Mouse (Mus musculus) liver, embryonic 14.5 days (tissue): ENCODE measurements around the gene Gtdc1. TPM values are rescaled to one million over a fixed set of nuclear protein-coding genes. Genes with fewer than 3 reads are reported as not detected.
A peak's percentile ranks its signal among the peaks of the same experiment; 100 is the strongest.

Source experiments
- ATAC-seq: fragments of 200-750 bp; cut with Nextera tagmentation; 2 replicates; pipeline ENCODE4 v1.8.0; 2017; ENCODE audit warnings: moderate number of reproducible peaks, mild to moderate bottlenecking, moderate library complexity; ENCODE audit not compliant: insufficient read depth
- DNase-seq, 3 experiments: peaks; one replicate each; pipeline ENCODE4 v3.0.0-alpha.2; 2012 to 2013; ENCODE audit warnings: low read depth in 3 of 3, low spot score in 3 of 3
- H3K27ac ChIP-seq: fragments of 300-500 bp; sonication (generic); 2 replicates; pipeline ENCODE4 v1.5.1; 2014; ENCODE audit warnings: moderate library complexity, mild to moderate bottlenecking, control low read depth, inconsistent platforms
- H3K27me3 ChIP-seq: fragments of 300-500 bp; sonication (generic); 2 replicates; pipeline ENCODE4 v1.6.1; 2014; ENCODE audit warnings: mild to moderate bottlenecking, low read length, moderate library complexity; ENCODE audit not compliant: control insufficient read depth, insufficient read depth
- H3K36me3 ChIP-seq: fragments of 300-500 bp; sonication (generic); replicated peaks from 2 replicates; pipeline ENCODE4 v1.6.1; 2014; ENCODE audit warnings: low read depth; ENCODE audit not compliant: control insufficient read depth, insufficient read depth
- H3K4me1 ChIP-seq, 2 experiments: fragments of 200-500 bp in 1 of 2; fragments of 300-500 bp in 1 of 2; sonication (generic) in 1 of 2; replicated peaks; 2 replicates each; pipeline ENCODE4 v1.6.1; 2012 to 2014; ENCODE audit warnings: antibody characterized with exemption in 1 of 2, inconsistent platforms in 1 of 2, low read length in 1 of 2; ENCODE audit not compliant: control insufficient read depth in 2 of 2, insufficient read depth in 2 of 2
- H3K4me2 ChIP-seq: fragments of 300-500 bp; sonication (generic); 2 replicates; pipeline ENCODE4 v1.6.1; 2014; ENCODE audit warnings: low read depth, mild to moderate bottlenecking, control low read depth, moderate library complexity
- H3K4me3 ChIP-seq, 2 experiments: fragments of 200-500 bp in 1 of 2; fragments of 300-500 bp in 1 of 2; sonication (generic) in 1 of 2; 2 replicates each; pipeline ENCODE4 v1.5.1; 2012 to 2014; ENCODE audit warnings: low read depth in 2 of 2, low read length in 2 of 2, mild to moderate bottlenecking in 2 of 2, control low read depth in 1 of 2, inconsistent platforms in 1 of 2, moderate library complexity in 1 of 2; ENCODE audit not compliant: insufficient read depth in 1 of 2
- H3K9ac ChIP-seq: fragments of 300-500 bp; sonication (generic); replicated peaks from 2 replicates; pipeline ENCODE4 v1.6.1; 2014; ENCODE audit warnings: mild to moderate bottlenecking, control low read depth, moderate library complexity
- H3K9me3 ChIP-seq: fragments of 300-500 bp; sonication (generic); 2 replicates; pipeline ENCODE4 v1.6.1; 2016; ENCODE audit warnings: low read length, mixed read lengths; ENCODE audit not compliant: control insufficient read depth
- CTCF ChIP-seq: IDR thresholded peaks from 2 replicates; pipeline ENCODE4 v1.5.1; 2016; ENCODE audit warnings: antibody characterized with exemption, low read depth, control low read depth
- EP300 ChIP-seq: IDR thresholded peaks from 2 replicates; pipeline ENCODE4 v1.6.1; 2016; ENCODE audit warnings: antibody characterized with exemption, low read depth
- WGBS: fragments of 180-500 bp; shearing (Covaris S2); extraction: QIAGEN DNeasy Blood & Tissue Kit; methylation state at CpG from one replicate; pipeline ENCODE4 v1.1.7; 2014; ENCODE audit not compliant: insufficient replicate concordance; 5-methylcytosine and 5-hydroxymethylcytosine counted together
- polyA plus RNA-seq, 2 experiments: library from polyadenylated mRNA; depleted of rRNA in 1 of 2; stranded (reverse) in 1 of 2; unstranded in 1 of 2; fragments of >200 nt; fragmentation: Nextera tagmentation in 1 of 2; extraction: Ambion mirVana in 1 of 2; gene quantifications; 2 replicates each; pipeline versions ENCODE4 v1.2.1 to v1.2.3; 2012 to 2014

Gtdc1 gene
- polyA plus RNA-seq, 2 experiments, result 3.6 to 5.8 TPM

DNA sequence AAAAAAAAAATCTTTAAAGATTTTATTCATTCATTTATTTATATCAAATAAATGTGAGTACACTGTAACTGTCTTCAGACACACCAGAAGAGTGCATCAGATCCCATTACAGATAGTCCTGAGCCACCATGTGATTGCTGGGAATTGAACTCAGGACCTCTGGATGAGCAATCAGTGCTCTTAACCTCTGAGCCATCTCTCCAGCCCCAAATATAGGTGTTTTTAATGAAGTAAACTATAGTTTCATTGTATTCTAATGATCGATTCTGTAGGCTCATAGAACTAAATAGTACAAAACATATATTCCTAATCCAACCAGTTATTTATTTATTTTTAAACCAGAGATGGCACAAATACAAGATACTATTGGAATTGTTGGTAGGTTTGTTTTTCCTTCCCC is 42.2 kb upstream of the Gtdc1 start:
- H3K36me3 ChIP-seq, result no peaks in the 10 kb centered on the region
- no peaks in the 10 kb centered on the region for H3K27me3 ChIP-seq
- no peak overlapping the region for H3K4me3 ChIP-seq
- H3K4me1 ChIP-seq, result peaks cover 23 to 27% of the 10 kb centered on the region in 2 experiments
- H3K9me3 ChIP-seq, result no peaks in the 10 kb centered on the region
- H3K4me2 ChIP-seq, result peak overlapping the region; percentile 36
- no peak; the same call in 1 of the 2 replicates for ATAC-seq
- H3K27ac ChIP-seq, result no peak overlapping the region
- H3K9ac ChIP-seq, result no peak overlapping the region
- WGBS, result 84% methylated on average over 1 of the region's 1 CpGs
- DNase-seq, result no peak
- TF ChIP-seq CTCF, result no peak
- no peak for TF ChIP-seq EP300

DNA sequence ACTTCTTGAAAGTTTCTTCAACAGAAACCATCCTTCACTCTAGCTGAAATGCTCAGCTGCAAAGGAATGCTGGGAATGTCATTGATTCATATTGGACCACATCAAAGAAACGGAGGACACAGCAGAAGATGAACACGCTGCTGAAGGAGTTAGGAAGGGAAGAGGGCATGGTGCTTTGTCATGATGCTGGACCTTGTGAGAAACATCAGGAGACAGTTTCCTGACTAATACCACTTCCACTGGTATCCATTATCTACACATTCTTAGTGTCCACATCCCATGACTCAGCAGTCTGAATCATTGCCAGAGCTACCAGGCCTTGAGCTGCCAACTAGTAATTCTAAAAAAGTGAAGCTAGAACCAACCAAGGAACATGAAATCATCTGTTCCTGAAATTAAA is 41.8 kb upstream of the Gtdc1 start:
- TF ChIP-seq EP300 (peak; percentile 39), CTCF (no peak)
- ATAC-seq (peak; percentile 77), DNase-seq (peak in 2 of 3 experiments; percentile 52 to 62)
- Histone ChIP-seq H3K36me3 (no peaks in the 10 kb centered on the region), H3K4me2 (no peak overlapping the region), H3K27me3 (no peaks in the 10 kb centered on the region), H3K9ac (no peak overlapping the region), H3K4me1 (peaks cover 20 to 25% of the 10 kb centered on the region in 2 experiments), H3K4me3 (no peak overlapping the region), H3K9me3 (no peaks in the 10 kb centered on the region), H3K27ac (no peak overlapping the region)
- 59% methylated on average over 2 of the region's 2 CpGs for WGBS

DNA sequence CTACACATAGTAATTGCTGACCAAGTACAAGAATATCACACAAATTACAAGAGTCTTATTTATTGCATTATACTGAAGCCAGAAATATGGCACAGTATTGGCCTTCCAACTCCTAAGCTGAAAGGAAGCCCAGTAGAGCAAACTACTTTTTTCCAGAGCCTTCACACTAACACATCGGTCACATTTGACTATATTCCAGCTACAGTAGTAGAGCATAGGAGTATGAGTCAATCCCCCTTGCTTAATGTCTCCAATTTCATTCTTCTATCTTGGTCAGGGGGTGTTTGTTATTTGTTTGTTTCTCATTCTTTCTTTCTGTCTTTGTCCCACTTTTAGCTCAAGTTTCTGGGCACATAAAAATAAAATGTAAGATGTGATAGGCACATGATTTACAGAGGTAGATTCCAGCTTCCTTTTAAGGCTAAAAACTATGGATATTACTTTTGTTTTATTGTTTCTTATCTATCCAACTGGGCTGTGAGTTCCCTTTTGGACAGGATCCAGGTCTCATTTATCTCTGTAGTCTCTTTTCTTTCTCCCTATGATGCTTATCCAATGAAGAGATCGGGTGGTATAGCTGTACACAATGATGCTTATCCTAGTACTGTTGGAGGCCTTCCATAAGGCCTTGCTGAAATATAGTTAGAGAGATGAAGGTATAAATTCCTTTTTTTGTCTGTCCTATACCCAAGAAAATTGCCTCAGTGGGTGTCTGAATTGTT is 38.5 kb upstream of the Gtdc1 start:
- DNase-seq (no peak), ATAC-seq (no peak)
- 57% methylated on average over 2 of the region's 2 CpGs for WGBS

DNA sequence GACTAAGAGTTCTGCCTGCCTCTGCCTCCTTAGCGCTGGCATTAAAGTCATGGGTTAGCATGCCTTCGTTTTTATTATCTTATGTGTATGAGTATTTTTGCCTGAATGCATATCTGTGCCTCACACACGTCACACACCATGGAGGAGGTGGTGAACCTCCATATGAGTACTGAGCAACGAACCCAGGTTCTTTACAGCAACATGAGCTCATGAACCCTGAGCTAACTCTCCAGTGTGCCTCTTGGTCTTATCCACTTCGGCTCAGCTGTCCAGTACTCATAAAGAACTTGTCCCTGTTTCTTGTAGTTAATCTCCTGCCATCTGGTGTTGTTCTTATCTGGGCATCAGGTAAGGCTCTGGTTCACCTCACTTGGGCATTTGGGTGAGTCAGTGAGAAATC is 35.2 kb upstream of the Gtdc1 start:
- Histone ChIP-seq H3K36me3 (no peaks in the 10 kb centered on the region), H3K4me2 (no peak overlapping the region), H3K4me1 (peaks cover 5 to 8% of the 10 kb centered on the region in 2 experiments; a peak in 3 of 4 replicates), H3K27ac (no peak overlapping the region), H3K4me3 (no peak overlapping the region), H3K9ac (no peak overlapping the region), H3K9me3 (no peaks in the 10 kb centered on the region), H3K27me3 (no peaks in the 10 kb centered on the region)
- no peak for DNase-seq
- 44% methylated on average over 5 of the region's 5 CpGs for WGBS
- no peak for TF ChIP-seq CTCF
- ATAC-seq, result peak; percentile 31; the same call in 1 of the 2 replicates

More for the DNA sequence above, 38.5 kb upstream of the Gtdc1 start:
- no peak overlapping the region for H3K4me2 ChIP-seq
- no peak overlapping the region for H3K4me3 ChIP-seq
- H3K4me1 ChIP-seq, result peaks cover 20 to 22% of the 10 kb centered on the region in 2 experiments
- H3K27me3 ChIP-seq, result no peaks in the 10 kb centered on the region
- TF ChIP-seq EP300, result no peak
- TF ChIP-seq CTCF, result no peak
- H3K9ac ChIP-seq, result no peak overlapping the region
- no peaks in the 10 kb centered on the region for H3K9me3 ChIP-seq
- H3K36me3 ChIP-seq, result no peaks in the 10 kb centered on the region
- no peak overlapping the region for H3K27ac ChIP-seq

DNA sequence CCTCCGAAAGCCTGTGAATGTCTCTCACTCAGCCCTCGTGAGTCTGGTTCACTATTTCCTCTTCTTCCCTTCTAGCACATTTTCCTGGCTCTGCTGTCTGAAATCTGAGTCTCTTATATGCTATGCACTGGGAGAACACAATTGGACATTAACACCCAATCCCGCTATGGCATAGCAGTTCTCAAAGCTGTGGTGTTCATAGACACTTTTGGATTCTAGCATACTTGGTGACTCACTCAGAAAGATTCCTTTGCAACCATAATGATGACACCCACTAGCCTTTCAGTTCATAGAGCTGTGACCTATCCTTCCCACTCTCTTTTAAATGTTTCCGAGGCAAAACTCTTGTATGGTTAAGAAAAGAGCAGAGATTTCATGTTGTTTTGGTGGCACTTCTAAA is 33.7 kb upstream of the Gtdc1 start:
- TF ChIP-seq EP300 (no peak), CTCF (no peak)

More for the DNA sequence above, 33.7 kb upstream of the Gtdc1 start:
- H3K4me3 ChIP-seq, result no peak overlapping the region
- DNase-seq (no peak), ATAC-seq (no peak)
- H3K4me1 ChIP-seq, result peaks cover 7 to 10% of the 10 kb centered on the region in 2 experiments
- no peak overlapping the region for H3K9ac ChIP-seq
- no peak overlapping the region for H3K4me2 ChIP-seq
- WGBS, result 73% methylated on average over 4 of the region's 4 CpGs
- no peaks in the 10 kb centered on the region for H3K9me3 ChIP-seq
- H3K27ac ChIP-seq, result no peak overlapping the region
- H3K27me3 ChIP-seq, result no peaks in the 10 kb centered on the region
- no peaks in the 10 kb centered on the region for H3K36me3 ChIP-seq
